Mouse (Mus musculus) left cerebral cortex, postnatal 36 days (tissue): ENCODE data around the gene Rps6kb1. TPM values are rescaled to one million over a fixed set of nuclear protein-coding genes. Genes with fewer than 3 reads are reported as not detected.

Source experiments
- DNase-seq, 2 experiments: peaks; one replicate each; pipeline ENCODE4 v3.0.0; 2021 to 2022; ENCODE audit warnings: low spot score in 2 of 2, mixed read lengths in 1 of 2
- intact Hi-C: fragments of 180-260 bp; cut with DNase I; formaldehyde crosslinking; loops from one replicate; pipeline ENCODE4 v1.15.1; 2025
- total RNA-seq, 2 experiments: library from RNA; stranded (reverse); gene quantifications; 2 replicates each; pipeline ENCODE4 v1.2.3; 2021

Rps6kb1 gene
- total RNA-seq = 10 to 100 TPM; 33.7 to 38.4 TPM

GRCm38 (mm10) chr11:86544639-86545299 is at the start of gene Rps6kb1, which contains the start of gene Tubd1:
Rps6kb1 (minus strand) TSS chr11:86544805.
Tubd1 (plus strand) TSS chr11:86544991.
- DNase-seq = peak; percentile 99
- intact Hi-C loops = no loop called here

DNA sequence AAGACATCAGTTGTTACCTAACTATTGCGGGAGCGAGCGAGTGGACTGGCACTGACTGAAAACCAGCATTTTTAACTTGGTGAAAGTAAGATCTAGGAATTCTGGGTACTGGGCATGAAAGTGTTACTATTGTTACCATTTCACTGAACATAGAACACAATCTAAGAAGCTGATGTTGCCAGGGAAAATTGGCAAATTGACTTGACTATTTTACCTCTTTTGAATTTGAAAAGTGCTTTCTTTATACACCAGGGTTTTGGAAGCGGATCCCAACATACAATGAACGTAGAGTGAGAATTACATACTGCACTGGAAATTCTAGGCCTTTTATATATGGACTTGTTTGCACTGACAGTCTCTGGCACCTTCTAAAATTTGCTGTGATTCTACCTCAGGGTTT is 48.8 kb upstream of the Rps6kb1 start:
- intact Hi-C loops = no loop called here

DNA sequence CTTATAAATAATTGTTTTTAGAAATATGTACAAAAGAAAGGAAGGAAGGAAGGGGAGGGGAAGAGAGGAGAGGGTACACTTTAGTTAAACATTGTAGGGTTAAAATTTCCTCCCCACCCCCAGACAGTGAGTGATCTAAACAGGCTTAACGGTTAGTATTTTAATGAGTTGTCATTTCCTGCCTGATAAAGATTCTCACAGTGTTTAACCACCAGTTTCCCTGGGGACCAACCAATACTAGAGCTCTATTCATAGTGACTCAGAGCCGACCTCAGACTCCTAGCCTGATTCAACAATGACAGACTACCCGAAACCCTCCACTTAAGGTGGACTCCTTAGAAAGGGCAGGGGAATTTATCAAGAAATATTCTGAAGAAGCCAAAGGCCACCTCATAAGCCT is 48.4 kb upstream of the Rps6kb1 start:
- intact Hi-C loops = no loop called here
- DNase-seq = no peak

More for the DNA sequence above, 48.8 kb upstream of the Rps6kb1 start:
- DNase-seq = no peak

DNA sequence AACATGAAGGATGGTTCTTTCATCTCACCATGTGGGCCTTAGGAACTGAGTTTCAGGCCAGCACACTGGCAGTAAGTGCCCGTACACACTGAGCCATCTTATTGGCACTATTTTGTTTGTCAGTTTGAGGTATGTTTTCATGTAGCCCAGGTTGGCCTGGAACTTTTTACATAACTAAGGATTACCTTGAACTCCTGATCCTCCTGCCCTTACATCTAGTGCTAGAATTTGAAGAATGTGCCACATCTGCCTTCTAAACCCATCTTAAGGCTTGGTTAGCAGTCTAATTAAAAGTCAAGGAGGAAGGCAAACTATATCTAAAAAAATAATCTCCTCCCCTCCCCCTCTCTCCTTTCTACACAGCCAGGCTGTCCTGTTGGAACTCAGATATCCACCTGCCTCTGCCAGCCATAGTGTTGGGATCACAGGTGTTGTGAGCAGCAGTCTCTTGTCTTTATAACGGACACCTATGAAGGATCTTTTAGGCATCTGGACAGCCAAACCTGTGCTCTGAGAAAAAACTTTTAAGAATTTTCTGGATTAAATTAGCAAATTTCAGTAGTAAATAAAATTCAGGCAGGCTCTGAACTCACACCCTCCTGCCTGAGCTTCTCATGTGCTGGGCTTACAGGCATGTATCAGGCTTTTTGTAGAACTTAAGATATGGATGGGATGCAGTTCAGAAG is 47.5 kb upstream of the Rps6kb1 start:
- intact Hi-C loops = no loop called here

GRCm38 (mm10) chr11:86591301-86591845 is 46.8 kb upstream of the Rps6kb1 start:
- intact Hi-C loops = no loop called here
- DNase-seq = no peak

More for the DNA sequence above, 47.5 kb upstream of the Rps6kb1 start:
- DNase-seq = no peak

DNA sequence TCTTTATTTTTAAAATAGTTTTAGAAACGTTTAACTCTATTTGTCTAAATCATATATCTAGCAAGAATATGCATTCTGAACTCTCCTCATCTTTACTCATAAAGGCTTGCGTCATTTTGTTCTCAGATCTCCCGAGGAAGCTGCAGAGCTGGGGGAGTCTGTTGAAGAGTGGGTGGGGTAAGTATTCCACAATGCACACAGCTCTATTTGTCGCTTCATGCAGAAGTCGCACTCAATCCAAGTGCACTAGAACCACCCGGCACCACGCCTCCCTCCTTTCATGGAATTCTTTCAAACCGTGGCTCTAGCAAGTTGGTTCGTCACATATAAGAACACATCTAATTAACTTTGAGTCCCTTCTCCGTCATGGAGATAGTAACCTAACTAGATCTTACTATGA is 46.0 kb upstream of the Rps6kb1 start:
- intact Hi-C loops = no loop called here
- peak; percentile 22 to 35 for DNase-seq

DNA sequence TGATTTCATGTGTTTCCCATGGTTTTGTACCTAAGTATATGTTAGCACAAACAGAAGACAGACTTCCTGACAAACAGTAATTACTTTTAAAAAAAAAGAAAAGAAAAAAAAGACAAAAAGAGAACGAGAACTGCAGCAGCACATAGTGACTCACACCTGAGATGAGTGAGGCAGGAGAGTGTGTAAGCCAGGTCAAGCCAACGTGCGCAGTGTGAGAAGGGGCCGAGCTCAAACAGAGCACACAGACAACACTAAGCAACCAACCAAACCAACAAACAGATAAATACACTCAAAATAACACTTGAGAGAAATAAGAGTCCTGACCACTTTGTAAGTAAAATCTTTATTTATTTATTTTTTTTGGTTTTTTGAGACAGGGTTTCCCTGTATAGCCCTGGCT is 45.5 kb upstream of the Rps6kb1 start:
- no peak for DNase-seq
- intact Hi-C loops = no loop called here

DNA sequence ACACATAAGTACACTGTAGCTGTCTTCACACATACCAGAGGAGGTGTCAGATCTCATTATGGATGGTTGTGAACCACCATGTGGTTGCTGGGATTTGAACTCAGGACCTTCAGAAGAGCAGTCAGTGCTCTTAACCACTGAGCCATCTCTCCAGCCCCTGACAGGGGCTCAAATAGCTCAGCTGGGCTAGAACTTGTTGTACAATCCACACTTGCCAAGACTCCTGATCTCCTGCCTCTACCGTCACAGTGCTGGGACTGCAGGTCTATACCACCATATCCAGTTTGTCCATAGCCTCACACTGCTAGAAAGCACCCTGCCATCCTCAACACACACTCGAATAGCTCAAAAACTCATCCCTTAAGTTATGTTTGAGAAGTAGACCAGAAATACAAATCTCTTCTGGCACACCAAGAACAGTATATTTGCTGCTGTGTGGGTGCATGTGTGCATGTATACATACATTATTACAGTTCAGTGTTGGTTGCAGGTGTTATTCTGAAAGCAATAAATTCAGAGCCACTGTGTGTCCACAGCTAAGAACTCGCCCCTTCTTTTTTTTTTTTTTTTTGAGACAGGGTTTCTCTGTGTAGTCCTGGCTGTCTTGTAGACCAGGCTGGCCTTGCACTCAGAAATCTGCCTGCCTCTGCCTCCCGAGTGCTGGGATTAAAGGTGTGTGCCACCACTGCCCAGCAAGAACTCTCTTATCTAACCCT is 44.1 kb upstream of the Rps6kb1 start:
- no peak for DNase-seq
- intact Hi-C loops = no loop called here

- intact Hi-C loops = no loop called here
- no peak for DNase-seq
These were observed 43.2 kb upstream of the Rps6kb1 start for GRCm38 (mm10) chr11:86587830-86588229.

- DNase-seq = no peak
- intact Hi-C loops = no loop called here
These were observed 42.5 kb upstream of the Rps6kb1 start for GRCm38 (mm10) chr11:86586868-86587792.

GRCm38 (mm10) chr11:86586177-86586867 is 41.7 kb upstream of the Rps6kb1 start:
- intact Hi-C loops = no loop called here
- DNase-seq = no peak

DNA sequence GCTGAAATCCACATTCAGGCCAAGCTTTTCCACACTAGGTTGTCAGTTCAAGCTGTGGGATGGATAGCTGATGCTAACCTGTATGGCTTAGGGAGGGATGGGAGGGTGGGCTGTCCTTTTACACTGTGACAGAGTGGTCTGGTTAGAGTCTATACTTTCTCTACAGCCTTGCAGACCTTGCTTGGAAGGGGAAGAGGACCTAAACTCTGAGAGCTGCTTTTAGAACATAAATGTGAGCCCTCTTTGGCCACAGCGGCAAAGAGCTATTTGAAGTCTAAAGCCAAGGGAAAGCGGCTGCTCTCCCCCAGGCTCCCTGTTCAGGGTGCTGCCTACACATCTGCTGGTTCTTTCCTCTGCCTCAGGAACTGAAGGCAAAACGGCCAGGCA is 41.0 kb upstream of the Rps6kb1 start:
- intact Hi-C loops = no loop called here

GRCm38 (mm10) chr11:86584898-86585597 is 40.4 kb upstream of the Rps6kb1 start:
- intact Hi-C loops = no loop called here
- no peak for DNase-seq

More for the DNA sequence above, 41.0 kb upstream of the Rps6kb1 start:
- DNase-seq = no peak

DNA sequence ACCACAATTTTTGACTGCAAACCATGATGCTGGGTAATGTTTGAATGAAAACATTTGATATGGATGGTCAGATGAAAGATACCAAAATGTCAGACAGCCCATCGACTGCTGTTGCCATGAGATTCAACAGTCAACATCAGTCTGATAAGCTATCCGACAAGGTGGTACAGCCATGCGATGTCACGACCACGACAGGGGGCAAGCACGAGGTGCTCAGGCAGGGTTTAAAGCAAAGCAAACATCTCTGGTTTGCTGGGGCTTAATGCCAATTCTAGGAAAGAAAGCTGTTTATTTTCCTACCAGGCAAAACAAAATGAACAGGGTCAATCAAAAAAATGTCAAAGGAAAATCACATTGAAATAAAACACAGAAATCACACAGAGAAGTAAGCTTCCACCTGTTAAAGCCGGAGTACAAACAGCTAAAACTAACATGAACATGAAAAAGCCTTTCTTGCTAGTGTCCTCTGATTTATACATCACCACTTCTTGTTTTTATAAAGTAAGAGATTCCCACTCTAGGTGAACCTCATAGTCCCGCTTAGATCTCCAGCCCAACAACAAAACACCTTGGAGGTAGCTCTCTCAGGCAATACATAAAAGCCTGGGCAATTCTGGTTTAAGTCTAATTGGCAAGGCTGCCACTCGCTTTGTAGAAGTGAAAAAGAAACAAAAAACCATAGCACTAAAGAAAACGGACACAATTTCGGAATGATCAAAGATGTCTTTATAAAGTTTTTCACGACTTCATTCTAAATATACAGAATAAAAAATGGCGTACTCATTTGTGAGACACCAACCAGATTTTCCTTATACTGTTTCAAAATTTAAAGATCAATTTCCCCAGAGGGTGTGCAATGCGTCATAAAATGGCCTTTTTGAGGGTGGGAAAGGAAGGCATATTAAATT is 39.6 kb upstream of the Rps6kb1 start:
- no peak for DNase-seq
- intact Hi-C loops = no loop called here

DNA sequence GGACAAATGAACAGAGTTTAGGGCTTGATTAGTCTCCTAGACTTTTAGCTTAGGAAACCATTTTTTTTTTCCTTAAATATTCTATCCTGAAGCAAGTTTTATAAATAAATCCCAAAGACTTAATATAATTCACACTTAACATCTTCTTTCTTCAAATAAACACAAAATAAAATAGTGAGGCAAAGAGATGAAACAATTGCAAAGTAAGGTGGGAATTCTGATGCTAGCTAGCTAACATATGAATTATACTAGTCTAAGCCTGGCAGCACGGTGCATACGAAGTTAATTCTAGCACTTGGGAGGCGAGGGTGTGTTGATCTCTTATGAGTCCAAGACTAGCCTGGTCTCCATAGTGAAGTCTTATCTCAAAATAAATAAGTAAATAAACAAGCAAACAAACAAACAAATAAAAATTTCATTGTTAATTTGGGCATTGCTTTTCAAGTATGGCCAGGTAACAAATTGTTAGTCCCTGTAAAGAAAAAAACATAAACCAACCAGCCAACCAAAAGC is 38.8 kb upstream of the Rps6kb1 start:
- no peak for DNase-seq
- intact Hi-C loops = no loop called here

DNA sequence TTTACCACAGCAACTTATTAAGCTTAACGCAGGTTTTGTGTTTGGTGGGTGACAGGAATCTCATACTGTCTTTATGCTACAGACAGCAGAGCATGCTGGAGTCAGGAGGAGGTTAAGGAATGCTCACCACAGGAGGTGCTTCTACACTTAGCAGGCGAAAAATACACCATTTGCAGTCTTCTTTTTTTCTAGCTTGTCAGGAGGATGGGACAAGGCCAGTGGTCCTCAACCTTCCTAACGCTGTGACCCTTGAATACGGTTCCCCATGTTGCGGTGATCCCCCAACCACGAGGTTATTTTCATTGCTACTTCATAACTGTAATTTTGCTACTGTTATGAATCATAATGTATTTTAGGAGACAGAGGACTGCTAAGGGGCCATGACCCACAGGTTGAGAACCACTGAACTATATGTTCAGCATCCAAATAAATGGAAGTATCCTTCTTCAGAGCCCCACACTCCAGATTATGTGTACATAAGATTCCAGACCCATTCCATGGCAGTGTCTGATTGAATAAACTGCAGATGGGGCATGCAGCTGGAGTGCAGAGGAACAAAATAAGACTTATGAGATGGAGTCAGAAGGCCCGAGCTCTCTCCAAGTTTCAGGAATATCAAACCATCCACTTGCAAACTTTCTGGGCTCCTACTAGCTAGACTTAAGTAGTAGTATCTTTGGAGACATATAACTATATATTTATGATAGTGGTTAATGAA is 38.1 kb upstream of the Rps6kb1 start:
- no peak for DNase-seq
- intact Hi-C loops = no loop called here
